Comparison of ENCODE assay signal across 8 mouse cellular contexts in the genomic region with DNA sequence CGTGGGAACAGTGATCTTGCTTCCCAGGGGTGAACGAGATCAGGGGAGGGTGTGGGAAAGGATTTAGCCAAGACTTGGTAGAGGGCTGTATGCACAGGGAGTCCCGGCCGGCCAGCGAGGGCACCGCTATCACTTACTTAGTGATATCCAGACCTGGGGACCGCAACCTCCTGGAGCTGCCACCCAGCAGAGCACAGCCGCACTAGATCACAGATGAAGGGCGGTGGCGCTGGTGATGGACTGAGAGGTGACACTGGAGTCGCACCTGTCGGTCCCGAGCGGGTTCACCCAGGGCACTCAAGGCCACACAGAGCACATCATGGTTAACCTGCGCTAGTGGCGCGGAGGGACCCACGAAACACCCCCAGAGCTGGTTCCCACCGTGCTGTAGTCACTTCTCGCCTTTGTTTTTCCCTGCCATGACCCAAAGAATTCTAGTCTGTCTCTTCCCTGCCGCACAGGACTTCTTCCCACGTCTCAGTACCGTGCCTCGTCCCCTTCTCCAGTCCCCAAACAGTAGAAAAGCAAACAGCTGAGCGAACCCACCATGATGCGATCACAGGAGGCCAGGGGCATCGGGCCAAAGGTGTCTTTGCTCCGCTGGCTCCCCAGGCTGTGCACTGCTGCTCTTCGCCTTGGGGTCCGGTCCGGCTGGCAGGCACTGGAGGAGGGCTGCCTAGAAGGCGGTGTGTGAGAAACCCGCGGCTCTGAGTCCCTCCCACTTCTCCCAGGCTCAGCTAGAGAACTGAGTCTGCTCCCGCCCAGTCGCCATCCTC. TPM values are rescaled to one million over a fixed set of nuclear protein-coding genes. Genes with fewer than 3 reads are reported as not detected.
DNase-seq lines count a peak whose midpoint lies in the region; ATAC-seq and TF ChIP-seq lines count a peak whose summit lies in the region.

A gene (minus strand): TSS at position 664 of the 776 bp plus-strand sequence.

- H3K9me3 ChIP-seq in hindbrain, embryonic 15.5 days, result no peaks in the 10 kb centered on the region

- peak; percentile 74 for DNase-seq in Muller cell, postnatal 12 days (ENCODE audit: inconsistent ontology term)
- peak; percentile 40 to 54 for DNase-seq in cerebellum, postnatal 14 days
- DNase-seq in gastrocnemius, adult 2 months, result peak; percentile 46
- DNase-seq in left cerebral cortex, adult 18-20 months (ENCODE audit: low spot score in 2 of 2), result peak; percentile 48 to 66
- DNase-seq in lung, postnatal 25 days (ENCODE audit: low spot score), result peak; percentile 48
- DNase-seq in right cerebral cortex, postnatal 14 days, result peak; percentile 60
- DNase-seq in adipocyte (ENCODE audit: low spot score), result no peak

- peak within 1 kb of the TSS; percentile 93 for H3K4me2 ChIP-seq in hindbrain, embryonic 15.5 days

- peak; percentile 89 for ATAC-seq in hindbrain, embryonic 15.5 days (ENCODE audit: low FRiP score, low read depth)

- no peaks in the 10 kb centered on the region for H3K36me3 ChIP-seq in hindbrain, embryonic 15.5 days

- WGBS in hindbrain, embryonic 15.5 days, result 1% methylated on average over 36 of the region's 36 CpGs

- peaks cover 10% of the 10 kb centered on the region; the same call in 1 of the 2 replicates for H3K4me1 ChIP-seq in hindbrain, embryonic 15.5 days (replicated peaks)

- peak within 1 kb of the TSS; percentile 70 for H3K4me3 ChIP-seq in gastrocnemius, adult 2 months
- H3K4me3 ChIP-seq in hindbrain, embryonic 15.5 days, result peak within 1 kb of the TSS; percentile 57

- intact Hi-C loops in gastrocnemius, adult 2 months (cut with DNase I), result no loop called here

- no peaks in the 10 kb centered on the region for H3K27me3 ChIP-seq in hindbrain, embryonic 15.5 days

- peak within 1 kb of the TSS; percentile 79 for H3K27ac ChIP-seq in gastrocnemius, adult 2 months
- H3K27ac ChIP-seq in hindbrain, embryonic 15.5 days (replicated peaks), result peak within 1 kb of the TSS; percentile 53

- no peak for TF ChIP-seq CTCF in gastrocnemius, adult 2 months (IDR thresholded peaks at IDR 0.05)

- peak within 1 kb of the TSS; percentile 53 for H3K9ac ChIP-seq in hindbrain, embryonic 15.5 days

RNA-seq across cellular contexts. Expression of the gene that starts here (rescaled TPM):
- total RNA-seq in gastrocnemius, adult 2 months (2021), result 1 to 10 TPM; 6.2 to 6.3 TPM
- 23.7 and 26.2 TPM in 2 replicates for polyA plus RNA-seq in hindbrain, embryonic 15.5 days (2015; fragmentation: Nextera tagmentation; extraction: Ambion mirVana)
- total RNA-seq in left cerebral cortex, adult 18-20 months (2021), result 10 to 100 TPM; 84.1 to 84.3 TPM

Comparison
In these comparisons a context has a peak if more than half of its experiments do, and no peak if none do; other contexts are left out.
1. RNA of the gene that starts here (total RNA-seq): 84.1 to 84.3 TPM in left cerebral cortex, adult 18-20 months; 6.2 to 6.3 TPM in gastrocnemius, adult 2 months; every median in the first group is over 10 times any median in the second.